Mouse (Mus musculus): ENCODE results near the gene Lsm6. TPM values are rescaled to one million over a fixed set of nuclear protein-coding genes. Genes with fewer than 3 reads are reported as not detected.

The Lsm6 gene
- polyA plus RNA-seq (2012; rRNA removed), result 40.1 and 50.6 TPM in 2 replicates

GRCm38 (mm10) chr8:78820673-78821310 lies at the start of gene Lsm6:
TSS of gene Lsm6 (minus strand) at chr8:78821140.

Other genes starting within 250 kb of the Lsm6 start
- 1.1 and 1.2 TPM in 2 replicates for gene Zfp827, start 207.3 kb upstream of the Lsm6 start, polyA plus RNA-seq (2012; rRNA removed)